Mouse (Mus musculus) embryonic fibroblast, embryonic 13.5 days (primary cell): ENCODE results near the gene Ubxn4.

Experiments used
- CTCF ChIP-seq: IDR thresholded peaks from 2 replicates; pipeline ENCODE4 v1.5.1; 2011; ENCODE audit warnings: mild to moderate bottlenecking, control low read depth, low read length, moderate library complexity, borderline replicate concordance; ENCODE audit not compliant: insufficient read depth
- POLR2A ChIP-seq: IDR thresholded peaks from 2 replicates; pipeline ENCODE4 v1.6.1; 2011; ENCODE audit warnings: low read depth, mild to moderate bottlenecking, control low read depth, low read length, moderate library complexity

DNA sequence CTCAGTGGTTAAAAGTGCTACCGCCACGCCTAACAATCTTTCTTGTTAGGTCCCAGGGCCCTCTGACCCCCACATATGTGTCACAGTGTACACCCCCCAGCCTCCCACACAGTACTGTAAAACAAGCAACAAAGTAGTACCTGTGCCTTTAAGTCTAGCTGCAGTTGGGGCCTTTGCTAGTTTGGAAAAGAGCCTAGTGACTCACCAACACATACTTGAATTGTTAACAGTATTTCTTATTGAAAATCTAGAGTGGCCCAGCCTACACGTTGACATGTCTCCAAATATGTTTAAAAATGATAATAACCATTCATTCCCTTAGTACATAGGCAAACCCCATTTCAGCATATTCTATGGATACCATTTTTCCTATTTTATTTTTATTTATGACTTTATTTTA lies 27.0 kb downstream of the Ubxn4 start:
- TF ChIP-seq POLR2A: no peak
- no peak for TF ChIP-seq CTCF
